Mouse (Mus musculus) induced T-regulatory cell, adult 2 months (primary cell): Measurements from ENCODE around the gene Tpcn1.

ENCODE experiments used
- DNase-seq: peaks from one replicate; pipeline ENCODE4 v3.0.0-alpha.2; 2012; ENCODE audit warnings: low read depth

Tpcn1 gene

DNA sequence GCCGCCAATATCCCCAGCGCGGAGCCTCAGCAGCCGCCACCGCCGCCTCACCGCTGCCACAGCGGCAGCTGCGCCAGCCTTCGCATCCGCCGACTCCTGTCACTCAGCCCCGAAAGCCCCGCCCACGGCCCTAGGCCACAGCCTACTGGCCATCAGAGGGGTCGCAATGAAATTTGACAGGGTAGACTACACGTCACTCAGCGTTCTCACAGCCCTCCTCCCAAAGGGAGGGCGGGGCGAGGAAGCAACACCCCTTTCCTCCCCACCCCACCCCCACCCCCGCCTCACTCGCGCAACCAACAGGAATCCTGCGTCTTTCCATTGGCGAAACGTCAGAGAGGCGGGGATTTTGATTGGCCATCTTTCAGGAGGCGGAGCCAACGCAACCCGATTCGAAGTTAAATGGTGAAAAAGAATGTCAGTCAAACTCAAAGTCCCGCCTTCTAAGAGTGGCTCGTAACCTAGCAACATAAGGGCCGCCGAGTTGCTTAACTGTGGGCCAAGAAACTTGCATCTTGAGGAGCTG lies at the start of gene Tpcn1, which contains the start of gene Iqcd:
TSS of gene Tpcn1 (minus strand) at position 105 of the 526 bp plus-strand sequence.
TSS of gene Iqcd (plus strand) at position 448 of the 526 bp plus-strand sequence.
- peak; percentile 100 for DNase-seq

GRCm38 (mm10) chr5:120635633-120636032 lies 47.2 kb upstream of the Tpcn1 start:
- no peak for DNase-seq

DNA sequence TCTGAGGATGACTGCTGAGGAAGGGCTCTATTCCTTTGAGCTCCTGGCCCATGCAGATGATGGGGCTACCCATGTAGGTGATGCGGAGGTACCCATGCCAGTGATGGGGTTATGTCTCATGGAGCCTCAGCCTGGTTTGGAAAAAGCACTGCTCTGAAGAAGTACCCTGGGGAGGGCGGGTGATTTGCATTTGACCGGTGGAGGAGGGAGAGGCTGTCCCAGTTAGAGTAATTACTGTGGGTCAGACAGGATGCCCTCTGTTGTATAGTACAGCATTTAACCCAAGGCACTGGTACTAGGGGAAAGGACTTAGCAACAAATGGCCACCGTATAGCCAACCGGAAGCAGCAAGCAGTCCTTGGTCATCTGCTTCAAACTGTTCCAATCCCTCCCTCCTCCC lies 46.4 kb upstream of the Tpcn1 start:
- DNase-seq = no peak

GRCm38 (mm10) chr5:120634131-120634530 lies 45.7 kb upstream of the Tpcn1 start, which contains the start of gene Cfap73:
Gene Cfap73 (minus strand): TSS chr5:120634235.
- no peak for DNase-seq

GRCm38 (mm10) chr5:120631892-120632291 lies 43.4 kb upstream of the Tpcn1 start:
- DNase-seq = no peak

DNA sequence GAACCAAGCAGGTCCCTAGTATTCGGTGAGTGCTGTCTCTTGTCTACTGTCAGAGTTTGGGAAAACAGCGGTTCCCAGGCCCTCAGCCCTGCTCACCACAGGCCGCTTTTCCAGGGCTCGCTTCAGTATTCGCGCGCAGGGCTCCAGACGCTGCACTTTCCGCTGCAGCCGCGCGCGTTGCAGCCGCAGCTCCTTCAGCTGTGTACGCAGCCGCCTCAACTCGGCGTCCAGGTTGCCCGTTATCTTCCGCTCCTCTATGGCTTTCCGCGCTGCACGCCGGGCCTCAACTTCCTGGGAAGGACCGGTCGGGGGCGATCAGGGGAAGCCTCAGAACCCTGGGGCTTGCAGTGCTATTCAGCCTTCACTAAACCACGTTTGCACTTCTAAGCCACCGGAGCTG lies 42.7 kb upstream of the Tpcn1 start:
- DNase-seq = peak; percentile 56

- DNase-seq = no peak
Measured at GRCm38 (mm10) chr5:120628624-120629023, 40.2 kb upstream of the Tpcn1 start.

- DNase-seq = no peak
Measured at GRCm38 (mm10) chr5:120627515-120628300, 39.2 kb upstream of the Tpcn1 start.

GRCm38 (mm10) chr5:120626399-120626798 lies 37.9 kb upstream of the Tpcn1 start:
- DNase-seq = no peak

GRCm38 (mm10) chr5:120624427-120624826 lies 36.0 kb upstream of the Tpcn1 start:
- no peak for DNase-seq

GRCm38 (mm10) chr5:120622198-120622851 lies 33.9 kb upstream of the Tpcn1 start:
- peak; percentile 90 for DNase-seq

DNA sequence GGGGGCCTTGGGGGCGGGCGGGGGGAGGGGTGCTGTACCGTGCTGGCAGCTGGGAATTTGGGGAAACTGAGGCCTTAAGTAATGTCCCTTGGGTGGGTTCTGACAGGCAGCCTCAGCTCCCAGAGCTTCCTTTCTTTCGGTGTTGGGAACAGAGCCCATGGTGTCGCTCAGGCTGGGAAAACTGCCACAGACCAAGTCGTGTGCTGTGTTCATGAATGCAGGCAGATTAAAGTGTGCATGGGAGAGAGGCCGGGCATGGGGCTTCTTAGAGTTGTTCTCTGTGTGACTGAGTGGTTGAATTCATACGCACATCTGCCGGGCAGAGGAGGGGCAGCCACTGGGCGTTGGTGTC lies 33.3 kb upstream of the Tpcn1 start:
- no peak for DNase-seq

DNA sequence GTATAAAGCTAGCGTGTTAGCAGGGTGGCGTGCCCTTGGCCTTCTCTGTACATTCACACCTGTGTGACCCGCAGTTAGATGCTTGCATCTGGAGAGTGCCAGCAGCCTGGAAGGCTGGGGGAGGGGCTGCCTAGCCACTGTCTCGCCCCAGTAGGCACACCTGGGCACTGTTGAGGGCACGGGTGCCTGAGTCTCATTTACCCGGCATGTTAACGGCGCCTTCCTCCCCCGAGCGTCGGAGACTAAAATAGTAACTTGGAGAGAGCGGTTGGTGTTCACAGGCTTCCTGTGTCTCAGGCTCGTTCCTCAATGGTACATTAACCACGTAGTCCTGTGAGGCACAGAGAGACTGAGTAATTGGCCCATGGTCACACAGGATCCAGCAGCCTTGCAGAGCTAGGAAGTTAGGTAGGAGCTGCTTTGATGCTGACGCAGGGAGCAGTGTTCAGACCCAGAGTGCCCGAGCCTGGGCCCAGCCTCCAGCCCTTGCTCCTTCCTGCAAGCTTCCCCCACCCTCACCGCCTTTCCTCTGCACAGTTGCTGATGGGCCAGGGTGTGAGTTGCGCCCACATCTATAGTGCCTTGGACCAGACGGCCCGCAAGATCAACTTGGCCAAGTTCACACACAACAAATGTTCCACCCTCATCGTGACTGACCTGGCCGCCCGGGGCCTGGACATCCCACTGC lies 32.7 kb upstream of the Tpcn1 start:
- peak; percentile 87 for DNase-seq

DNA sequence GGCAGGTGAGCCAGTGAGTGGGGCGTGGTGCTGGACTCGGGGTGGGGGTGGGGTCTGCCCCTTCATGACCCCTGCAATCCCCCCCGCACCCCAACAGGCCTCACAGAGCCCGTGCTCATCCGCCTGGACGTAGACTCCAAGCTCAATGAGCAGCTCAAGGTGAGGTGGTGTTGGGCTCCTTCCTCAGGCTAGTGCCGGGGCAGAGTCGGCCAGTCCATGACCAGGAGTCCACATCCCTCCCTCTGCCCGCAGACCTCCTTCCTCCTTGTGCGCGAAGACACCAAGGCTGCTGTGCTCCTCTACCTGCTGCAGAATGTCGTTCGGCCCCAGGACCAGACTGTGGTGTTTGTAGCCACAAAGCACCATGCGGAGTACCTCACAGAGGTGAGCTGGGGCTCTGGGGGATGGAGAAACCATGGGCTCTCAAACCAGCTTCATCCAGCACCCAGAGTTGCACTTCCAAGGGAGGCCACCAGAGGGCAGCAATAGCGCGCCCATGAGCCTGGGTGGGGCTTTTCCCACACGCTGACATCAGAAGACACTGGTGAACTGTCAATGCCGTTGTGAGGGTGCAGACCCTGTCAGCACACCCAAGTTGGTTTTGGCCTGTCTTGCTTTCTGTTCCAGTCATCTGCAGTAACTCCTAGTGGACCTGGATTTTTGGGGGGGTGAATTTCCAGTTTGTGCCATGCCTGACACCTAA lies 32.1 kb upstream of the Tpcn1 start:
- DNase-seq = peak; percentile 96

- peak; percentile 88 for DNase-seq
Measured at GRCm38 (mm10) chr5:120619201-120619600, 30.7 kb upstream of the Tpcn1 start.

- no peak for DNase-seq
Measured at GRCm38 (mm10) chr5:120618778-120619177, 30.3 kb upstream of the Tpcn1 start.

GRCm38 (mm10) chr5:120615903-120616302 lies 27.4 kb upstream of the Tpcn1 start:
- DNase-seq = peak; percentile 84

- DNase-seq = peak; percentile 100
Measured at GRCm38 (mm10) chr5:120612822-120613604, 24.5 kb upstream of the Tpcn1 start.

DNA sequence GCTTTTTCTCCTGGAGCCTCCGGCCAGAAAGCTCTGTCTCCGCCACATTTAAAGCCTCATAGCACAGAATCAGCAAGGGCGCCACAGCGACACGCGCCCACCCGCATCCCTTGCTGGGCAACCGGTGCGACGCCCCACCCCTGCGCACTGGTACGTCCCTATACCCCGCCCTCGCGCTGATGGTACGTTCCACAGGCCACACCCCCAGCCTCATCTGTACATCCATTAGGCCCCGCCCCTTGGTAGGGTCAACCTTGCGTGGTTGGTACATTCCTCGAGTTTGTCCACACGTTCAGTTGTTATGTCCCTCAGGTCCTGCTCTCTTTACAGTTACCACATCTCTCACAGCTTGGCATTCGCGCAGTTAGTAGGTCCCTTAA lies 24.0 kb upstream of the Tpcn1 start, which contains the start of the genes Rita1 and Ddx54:
TSS of gene Rita1 (minus strand) at position 148 of the 380 bp plus-strand sequence.
TSS of gene Ddx54 (plus strand) at position 298 of the 380 bp plus-strand sequence.
- no peak for DNase-seq

GRCm38 (mm10) chr5:120611416-120611815 lies 22.9 kb upstream of the Tpcn1 start:
- DNase-seq = no peak

- DNase-seq = no peak
Measured at GRCm38 (mm10) chr5:120610906-120611305, 22.4 kb upstream of the Tpcn1 start.
